Mouse (Mus musculus): Measurements from ENCODE around the gene Plk5. TPM values are rescaled to one million over a fixed set of nuclear protein-coding genes. Genes with fewer than 3 reads are reported as not detected.
A peak's percentile ranks its signal among the peaks of the same experiment; 100 is the strongest.

The Plk5 gene
- total and polyA plus RNA-seq, 3 experiments, result not detected

DNA sequence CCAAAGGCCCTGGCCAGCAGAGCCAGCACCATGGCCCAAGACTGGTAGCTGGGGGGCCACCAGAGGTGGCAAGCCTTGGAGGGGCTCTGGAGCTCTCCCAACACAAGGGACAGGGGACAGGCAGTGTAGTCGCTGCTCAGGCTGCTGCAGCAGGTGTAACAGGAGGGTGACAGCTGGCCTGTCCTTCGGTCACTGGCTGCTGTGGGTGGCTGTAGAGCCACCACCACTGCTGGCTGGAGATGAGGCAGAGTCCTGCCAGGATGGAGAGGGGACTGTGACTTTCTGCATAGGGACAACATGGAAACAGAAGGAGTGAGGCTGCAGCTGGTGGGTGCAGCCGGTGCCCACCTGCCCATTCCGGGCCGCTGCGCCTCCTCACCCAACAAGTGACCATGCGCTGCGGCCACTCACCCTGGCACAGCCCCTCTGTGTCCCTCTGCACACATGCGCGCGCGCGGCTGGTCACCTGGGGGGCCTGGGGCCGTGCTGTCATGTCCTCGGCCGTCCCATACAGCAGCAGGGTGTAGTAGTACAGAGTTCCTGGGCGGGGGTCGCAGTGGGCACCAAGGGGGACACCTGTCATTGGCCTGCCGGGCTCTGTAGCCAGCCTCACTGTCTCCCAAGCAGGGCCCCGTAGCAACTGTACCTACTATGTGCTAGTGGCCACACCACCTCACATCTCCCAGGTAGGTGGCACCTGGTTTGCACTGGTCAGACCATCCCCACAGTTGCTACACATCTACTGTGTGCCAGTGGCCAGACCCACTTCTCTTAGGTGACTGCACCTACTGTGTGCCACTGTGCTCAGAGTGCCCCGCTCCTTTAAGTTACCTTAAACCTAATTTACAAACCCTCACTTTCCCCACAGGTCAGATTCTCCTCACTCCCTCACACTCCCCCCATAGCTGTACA lies 34.3 kb upstream of the Plk5 start:
- peaks cover 20 to 26% of the 10 kb centered on the region in 2 experiments for H3K36me3 ChIP-seq (replicated peaks in 1 of 2; ENCODE audit: control insufficient read depth in 1 of 2, insufficient read depth in 1 of 2, low read length in 1 of 2)
- H3K4me3 ChIP-seq (replicated peaks in 1 of 3; ENCODE audit: low read depth in 2 of 3, low read length in 2 of 3, poor library complexity in 1 of 3), result peak overlapping the region; percentile 12 to 96 (median 95)
- H3K9me3 ChIP-seq (replicated peaks; ENCODE audit: low read length), result no peaks in the 10 kb centered on the region
- TF ChIP-seq ZKSCAN1 (IDR thresholded peaks at IDR 0.05; ENCODE audit: borderline replicate concordance, low read depth, low read length), result peak; percentile 93
- no peak for TF ChIP-seq SMC3 (IDR thresholded peaks at IDR 0.05; ENCODE audit: low read depth, low read length)
- H3K79me2 ChIP-seq (replicated peaks; ENCODE audit: control insufficient read depth, extremely low read depth, insufficient read depth, poor library complexity, severe bottlenecking), result peaks cover 13% of the 10 kb centered on the region
- H3K27ac ChIP-seq (ENCODE audit: insufficient read depth, low read depth), result peak overlapping the region; percentile 81
- peaks cover 20% of the 10 kb centered on the region for H3K27me3 ChIP-seq (replicated peaks)
- H3K4me2 ChIP-seq (ENCODE audit: insufficient read depth, low read depth, poor library complexity, severe bottlenecking), result peak overlapping the region; percentile 53; the same call in 1 of the 2 replicates
- H3K4me1 ChIP-seq (ENCODE audit: control insufficient read depth in 1 of 2, insufficient read depth in 2 of 2), result peaks cover 42% of the 10 kb centered on the region in 2 experiments
- no peak for DNase-seq (ENCODE audit: extremely low read depth)
- no peak overlapping the region for H3K9ac ChIP-seq (ENCODE audit: insufficient read depth, low read depth)
- dilution Hi-C loops (cut with MboI; ENCODE audit: extremely low pct_ligation_motif_present, extremely low pct_unique_long_range_greater_than_20kb, low sequenced_read_pairs) (no loop called here), in situ Hi-C loops (cut with MboI; ENCODE audit: low pct_ligation_motif_present, low pct_unique_long_range_greater_than_20kb, low sequenced_read_pairs) (no loop called here)

DNA sequence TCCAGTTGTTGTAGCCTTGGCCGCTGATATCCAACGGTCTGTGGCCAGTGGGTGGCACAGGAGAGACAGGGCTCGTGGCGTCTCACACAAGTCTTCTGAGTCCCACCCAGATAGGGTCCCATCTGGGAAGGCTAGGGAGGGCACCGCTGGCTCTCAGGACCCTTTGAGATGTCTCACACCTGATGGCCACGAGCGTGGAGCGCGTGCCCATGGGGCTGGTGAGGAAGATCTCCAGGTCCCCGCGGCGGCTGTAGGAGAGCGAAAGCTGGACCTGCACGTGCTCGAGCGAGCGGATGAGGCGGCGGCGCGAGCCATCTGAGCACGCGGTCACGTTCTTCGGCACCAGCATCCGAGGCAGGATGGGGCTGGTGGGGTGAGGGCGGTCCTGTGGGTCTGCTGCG lies 33.4 kb upstream of the Plk5 start:
- Histone ChIP-seq H3K79me2 (replicated peaks; ENCODE audit: control insufficient read depth, extremely low read depth, insufficient read depth, poor library complexity, severe bottlenecking) (peaks cover 13% of the 10 kb centered on the region), H3K9me3 (replicated peaks; ENCODE audit: low read length) (no peaks in the 10 kb centered on the region), H3K4me3 (replicated peaks in 1 of 3; ENCODE audit: low read depth in 2 of 3, low read length in 2 of 3, poor library complexity in 1 of 3) (peak overlapping the region in 2 of 3 experiments; percentile 53 to 79), H3K9ac (ENCODE audit: insufficient read depth, low read depth) (peak overlapping the region; percentile 8; the same call in 1 of the 2 replicates), H3K36me3 (replicated peaks in 1 of 2; ENCODE audit: control insufficient read depth in 1 of 2, insufficient read depth in 1 of 2, low read length in 1 of 2) (peaks cover 13 to 17% of the 10 kb centered on the region in 2 experiments), H3K4me2 (ENCODE audit: insufficient read depth, low read depth, poor library complexity, severe bottlenecking) (peak overlapping the region; percentile 53), H3K4me1 (ENCODE audit: control insufficient read depth in 1 of 2, insufficient read depth in 2 of 2) (peaks cover 33 to 34% of the 10 kb centered on the region in 2 experiments), H3K27ac (ENCODE audit: insufficient read depth, low read depth) (peak overlapping the region; percentile 0; the same call in 1 of the 2 replicates), H3K27me3 (replicated peaks) (peaks cover 28% of the 10 kb centered on the region)
- dilution Hi-C loops (cut with MboI; ENCODE audit: extremely low pct_ligation_motif_present, extremely low pct_unique_long_range_greater_than_20kb, low sequenced_read_pairs) (no loop called here), in situ Hi-C loops (cut with MboI; ENCODE audit: low pct_ligation_motif_present, low pct_unique_long_range_greater_than_20kb, low sequenced_read_pairs) (no loop called here)
- TF ChIP-seq BHLHE40 (IDR thresholded peaks at IDR 0.05; ENCODE audit: low read depth, low read length), result peak; percentile 84
- TF ChIP-seq USF2 (conservative IDR thresholded peaks at IDR 0.05; ENCODE audit: low read depth, low read length), result no peak
- peak; percentile 22; the same call in 1 of the 2 replicates for TF ChIP-seq MYC (IDR thresholded peaks at IDR 0.05; ENCODE audit: low read depth, low read length)
- no peak for DNase-seq (ENCODE audit: extremely low read depth)

DNA sequence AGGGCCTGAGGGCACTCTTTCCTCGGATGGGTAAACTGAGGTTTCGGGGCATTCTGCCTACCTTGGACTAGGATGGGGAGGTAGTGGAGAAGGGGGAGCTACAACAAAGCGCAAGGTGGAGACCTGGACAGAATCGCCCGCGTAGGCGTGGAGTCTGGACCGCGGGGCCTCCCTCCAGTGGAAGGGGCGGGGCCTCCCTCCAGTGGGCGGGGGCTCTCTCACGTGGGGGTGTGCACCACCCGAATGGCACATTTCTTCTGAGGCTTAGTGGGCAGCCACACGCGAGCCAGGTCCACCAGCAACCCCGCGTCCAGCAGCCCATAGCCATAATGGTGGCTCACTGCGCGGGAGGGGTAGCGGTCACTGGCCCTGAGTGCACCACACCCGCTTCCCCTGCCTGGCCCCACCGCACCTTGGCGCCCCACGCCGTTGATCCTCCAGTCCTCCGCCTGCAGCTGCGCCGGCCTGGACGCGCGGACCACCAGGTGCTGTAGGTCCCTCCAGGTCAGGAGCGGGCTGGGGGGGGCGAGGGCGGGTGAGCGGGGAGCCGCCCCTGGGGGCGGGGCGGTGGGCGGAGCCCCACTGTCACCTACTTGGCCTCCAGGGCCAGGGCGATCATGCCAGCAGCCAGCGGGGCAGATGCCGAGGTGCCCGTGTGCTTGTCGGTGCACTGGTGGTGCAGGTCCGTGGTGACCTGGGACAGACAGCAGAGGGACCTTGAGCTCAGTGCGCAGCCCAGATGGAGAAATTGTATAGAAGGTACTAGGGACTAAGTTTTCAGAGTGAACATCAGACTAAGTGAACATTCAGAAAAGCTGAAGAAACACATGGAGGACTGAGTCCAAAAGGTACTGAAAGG lies 32.8 kb upstream of the Plk5 start:
- Histone ChIP-seq H3K36me3 (replicated peaks in 1 of 2; ENCODE audit: control insufficient read depth in 1 of 2, insufficient read depth in 1 of 2, low read length in 1 of 2) (peaks cover 7 to 10% of the 10 kb centered on the region in 2 experiments), H3K27ac (ENCODE audit: insufficient read depth, low read depth) (no peak overlapping the region), H3K4me3 (replicated peaks in 1 of 3; ENCODE audit: low read depth in 2 of 3, low read length in 2 of 3, poor library complexity in 1 of 3) (peak overlapping the region; percentile 41 to 79 (median 53)), H3K9me3 (replicated peaks; ENCODE audit: low read length) (no peaks in the 10 kb centered on the region), H3K79me2 (replicated peaks; ENCODE audit: control insufficient read depth, extremely low read depth, insufficient read depth, poor library complexity, severe bottlenecking) (peaks cover 13% of the 10 kb centered on the region), H3K9ac (ENCODE audit: insufficient read depth, low read depth) (peak overlapping the region; percentile 8), H3K4me1 (ENCODE audit: control insufficient read depth in 1 of 2, insufficient read depth in 2 of 2) (peaks cover 28 to 33% of the 10 kb centered on the region in 2 experiments), H3K27me3 (replicated peaks) (peaks cover 35% of the 10 kb centered on the region), H3K4me2 (ENCODE audit: insufficient read depth, low read depth, poor library complexity, severe bottlenecking) (peak overlapping the region; percentile 53)
- no peak for DNase-seq (ENCODE audit: extremely low read depth)
- dilution Hi-C loops (cut with MboI; ENCODE audit: extremely low pct_ligation_motif_present, extremely low pct_unique_long_range_greater_than_20kb, low sequenced_read_pairs), result no loop called here
- TF ChIP-seq JUN (IDR thresholded peaks at IDR 0.05; ENCODE audit: insufficient read depth, low read depth, low read length) (no peak), POLR2A (IDR thresholded peaks at IDR 0.05; ENCODE audit: low read depth, low read length) (0 out of 2 replicates have a peak, but pooled peaks have one; percentile 12), NRF1 (IDR thresholded peaks at IDR 0.05; ENCODE audit: low read depth, low read length) (0 out of 2 replicates have a peak, but pooled peaks have one; percentile 2), NELFE (IDR thresholded peaks at IDR 0.05; ENCODE audit: low read depth, low read length) (no peak), BHLHE40 (IDR thresholded peaks at IDR 0.05; ENCODE audit: low read depth, low read length) (0 out of 2 replicates have a peak, but pooled peaks have one; percentile 27), MXI1 (IDR thresholded peaks at IDR 0.05; ENCODE audit: low read depth, low read length) (peak; percentile 26), UBTF (IDR thresholded peaks at IDR 0.05; ENCODE audit: low read depth, low read length) (no peak), IRF4 (IDR thresholded peaks at IDR 0.05; ENCODE audit: low read depth, low read length) (0 out of 2 replicates have a peak, but pooled peaks have one; percentile 13), TCF12 (IDR thresholded peaks at IDR 0.05; ENCODE audit: low read depth, low read length) (peak; percentile 29; the same call in 1 of the 2 replicates), GABPA (IDR thresholded peaks at IDR 0.05; ENCODE audit: insufficient replicate concordance, low read depth, low read length) (no peak)
- in situ Hi-C loops (cut with MboI; ENCODE audit: low pct_ligation_motif_present, low pct_unique_long_range_greater_than_20kb, low sequenced_read_pairs), result no loop called here

All from CH12.LX (cell line).